Mouse (Mus musculus) kidney, adult 2 months (tissue): ENCODE measurements around the gene Dnaaf3. TPM values are rescaled to one million over a fixed set of nuclear protein-coding genes. Genes with fewer than 3 reads are reported as not detected.
"Not testable (repeated sequence)": the region's sequence is repeated elsewhere in the genome, so short reads cannot be mapped to it uniquely, and the experiment has no call there.

Source experiments
- DNase-seq: peaks from one replicate; pipeline ENCODE4 v3.0.0; 2021
- H3K27ac ChIP-seq: fragments of 200-500 bp; 2 replicates; pipeline ENCODE4 v1.5.1; 2012; ENCODE audit warnings: low read depth, low read length, control low read depth, inconsistent platforms; ENCODE audit not compliant: insufficient read depth
- H3K27me3 ChIP-seq: fragments of 200-500 bp; replicated peaks from 2 replicates; pipeline ENCODE4 v1.6.1; 2012; ENCODE audit warnings: mild to moderate bottlenecking, moderate library complexity, low read length, inconsistent platforms; ENCODE audit not compliant: control insufficient read depth, insufficient read depth
- H3K36me3 ChIP-seq: fragments of 200-500 bp; 2 replicates; pipeline ENCODE4 v1.6.1; 2012; ENCODE audit warnings: mild to moderate bottlenecking, moderate library complexity, low read length, inconsistent platforms; ENCODE audit not compliant: control insufficient read depth, insufficient read depth
- H3K4me1 ChIP-seq: fragments of 200-500 bp; 2 replicates; pipeline ENCODE4 v1.6.1; 2011; ENCODE audit warnings: low read length; ENCODE audit not compliant: control insufficient read depth, insufficient read depth
- H3K4me3 ChIP-seq: fragments of 200-500 bp; 2 replicates; pipeline ENCODE4 v1.5.1; 2011; ENCODE audit warnings: mild to moderate bottlenecking, low read depth, low read length, control low read depth; ENCODE audit not compliant: insufficient read depth
- CTCF ChIP-seq: fragments of 200-500 bp; conservative IDR thresholded peaks from 2 replicates; pipeline ENCODE4 v1.5.1; 2011; ENCODE audit warnings: low read depth, mild to moderate bottlenecking, control low read depth, low read length, moderate library complexity, mixed read lengths; ENCODE audit not compliant: insufficient read depth, insufficient read length
- POLR2A ChIP-seq: fragments of 200-500 bp; IDR thresholded peaks from one replicate; pipeline ENCODE4 v1.6.1; 2011; ENCODE audit warnings: low read depth, low read length, control low read depth
- WGBS: fragments of 180-500 bp; shearing (Covaris S2); methylation state at CpG from one replicate; pipeline ENCODE4 v1.1.7; 2018; 5-methylcytosine and 5-hydroxymethylcytosine counted together
- polyA plus RNA-seq: library from polyadenylated mRNA; depleted of rRNA; stranded (reverse); fragments of >200 nt; gene quantifications from 2 replicates; pipeline ENCODE4 v1.2.3, GENCODE M21; 2012

The Dnaaf3 gene
- polyA plus RNA-seq, 1 experiment: 1.3 TPM

GRCm38 (mm10) chr7:4546591-4547131 is 14.4 kb upstream of the Dnaaf3 start:
- WGBS: 3% methylated on average over 26 of the region's 26 CpGs
- no peaks in the 10 kb centered on the region for H3K36me3 ChIP-seq
- H3K27ac ChIP-seq: no peak overlapping the region
- H3K27me3 ChIP-seq: no peaks in the 10 kb centered on the region
- no peaks in the 10 kb centered on the region for H3K4me1 ChIP-seq
- DNase-seq: peak; percentile 45
- TF ChIP-seq CTCF: no peak
- TF ChIP-seq POLR2A: no peak
- no peak overlapping the region for H3K4me3 ChIP-seq

- no peak for DNase-seq
- TF ChIP-seq POLR2A (no peak), CTCF (no peak)
- 83% methylated on average over 15 of the region's 15 CpGs for WGBS
Measured at GRCm38 (mm10) chr7:4546050-4546449, 13.8 kb upstream of the Dnaaf3 start.

GRCm38 (mm10) chr7:4542013-4542412 is 9.8 kb upstream of the Dnaaf3 start:
- WGBS: 53% methylated on average over 17 of the region's 17 CpGs
- H3K27ac ChIP-seq: no peak overlapping the region
- no peaks in the 10 kb centered on the region for H3K36me3 ChIP-seq
- no peaks in the 10 kb centered on the region for H3K27me3 ChIP-seq
- no peaks in the 10 kb centered on the region for H3K4me1 ChIP-seq
- TF ChIP-seq CTCF: no peak
- no peak for TF ChIP-seq POLR2A
- H3K4me3 ChIP-seq: no peak overlapping the region
- DNase-seq: peak; percentile 8

More at GRCm38 (mm10) chr7:4546050-4546449, 13.8 kb upstream of the Dnaaf3 start:
- Histone ChIP-seq H3K4me3 (no peak overlapping the region), H3K36me3 (no peaks in the 10 kb centered on the region), H3K27me3 (no peaks in the 10 kb centered on the region), H3K27ac (no peak overlapping the region), H3K4me1 (no peaks in the 10 kb centered on the region)

GRCm38 (mm10) chr7:4541344-4541743 is 9.1 kb upstream of the Dnaaf3 start:
- Histone ChIP-seq H3K27me3 (no peaks in the 10 kb centered on the region), H3K4me3 (no peak overlapping the region), H3K36me3 (no peaks in the 10 kb centered on the region), H3K27ac (no peak overlapping the region), H3K4me1 (no peaks in the 10 kb centered on the region)
- no peak for TF ChIP-seq CTCF
- no peak for TF ChIP-seq POLR2A
- 63% methylated on average over 5 of the region's 5 CpGs for WGBS
- DNase-seq: no peak

GRCm38 (mm10) chr7:4539019-4539418 is 6.8 kb upstream of the Dnaaf3 start:
- Histone ChIP-seq H3K36me3 (no peaks in the 10 kb centered on the region), H3K27me3 (no peaks in the 10 kb centered on the region), H3K4me1 (no peaks in the 10 kb centered on the region), H3K27ac (no peak overlapping the region), H3K4me3 (no peak overlapping the region)
- DNase-seq: no peak
- no peak for TF ChIP-seq POLR2A
- no peak for TF ChIP-seq CTCF
- 82% methylated on average over 2 of the region's 2 CpGs for WGBS

- no peak for TF ChIP-seq CTCF
- TF ChIP-seq POLR2A: no peak
- H3K27me3 ChIP-seq: no peaks in the 10 kb centered on the region
- no peaks in the 10 kb centered on the region for H3K4me1 ChIP-seq
- H3K27ac ChIP-seq: no peak overlapping the region
- H3K36me3 ChIP-seq: no peaks in the 10 kb centered on the region
- 45% methylated on average over 4 of the region's 4 CpGs for WGBS
- DNase-seq: no peak
- H3K4me3 ChIP-seq: no peak overlapping the region
Measured at GRCm38 (mm10) chr7:4537181-4537580, 4.9 kb upstream of the Dnaaf3 start.

GRCm38 (mm10) chr7:4536369-4536768 is 4.1 kb upstream of the Dnaaf3 start:
- 75% methylated on average over 4 of the region's 4 CpGs for whole genome bisulfite sequencing
- H3K27ac ChIP-seq: no peak overlapping the region
- DNase-seq: no peak

GRCm38 (mm10) chr7:4530166-4530565 is 2.1 kb downstream of the Dnaaf3 start:
- 77% methylated on average over 8 of the region's 8 CpGs for WGBS
- DNase-seq, H3K27ac ChIP-seq, H3K36me3 ChIP-seq, H3K27me3 ChIP-seq, H3K4me1 ChIP-seq, H3K4me3 ChIP-seq: not testable (repeated sequence)

More at GRCm38 (mm10) chr7:4536369-4536768, 4.1 kb upstream of the Dnaaf3 start:
- Histone ChIP-seq H3K27me3 (no peaks in the 10 kb centered on the region), H3K4me1 (no peaks in the 10 kb centered on the region), H3K4me3 (no peak overlapping the region), H3K36me3 (no peaks in the 10 kb centered on the region)
- no peak for TF ChIP-seq CTCF
- no peak for TF ChIP-seq POLR2A
